Mouse (Mus musculus): ENCODE results near the gene Hnrnpul1.

- TF ChIP-seq EP300 (IDR thresholded peaks at IDR 0.05) (no peak), CTCF (IDR thresholded peaks at IDR 0.05) (no peak)
Observed at GRCm38 (mm10) chr7:25703793-25704494, 50.6 kb downstream of the Hnrnpul1 start.

Data from lung, postnatal 0 days (tissue).